Comparison of ENCODE assay signal across 28 mouse cellular contexts in the genomic region with DNA sequence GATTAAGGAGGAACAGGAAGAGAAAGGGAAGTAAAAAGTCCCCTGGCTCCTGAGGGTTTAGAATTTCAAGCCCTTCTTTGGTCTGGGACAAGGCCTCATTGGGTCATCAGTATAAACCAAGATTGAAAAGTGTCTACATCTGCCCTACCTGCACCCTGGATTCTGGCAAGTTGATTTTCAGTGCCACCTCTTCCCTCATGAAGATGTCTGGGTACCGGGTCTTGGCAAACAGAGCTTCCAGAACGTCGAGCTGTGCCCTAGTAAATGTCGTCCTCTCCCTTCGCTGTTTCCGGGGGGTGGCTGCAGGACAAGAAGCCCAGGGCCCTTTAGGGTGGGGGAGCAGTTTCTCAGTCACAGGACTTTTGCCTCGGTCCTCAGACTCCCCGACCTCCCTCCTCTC. TPM values are rescaled to one million over a fixed set of nuclear protein-coding genes. Genes with fewer than 3 reads are reported as not detected.
A peak's percentile ranks its signal among the peaks of the same experiment; 100 is the strongest.
DNase-seq lines count a peak whose midpoint lies in the region; ATAC-seq and TF ChIP-seq lines count a peak whose summit lies in the region.
"Had no signal": no experiment of that assay in that cellular context is flagged by ENCODE, and none has a peak within 500 bp of the region (broad histone marks: within the 10 kb centered on the region; RNA-seq: fewer than 3 reads in every experiment).

No protein-coding gene starts in this region.

- no peak for TF ChIP-seq CTCF in forebrain, postnatal 0 days (IDR thresholded peaks at IDR 0.05; ENCODE audit: low read depth)
- no peak for TF ChIP-seq CTCF in ES-Bruce4 (IDR thresholded peaks at IDR 0.05; ENCODE audit: low read depth, low read length)

- H3K9me3 ChIP-seq in forebrain, embryonic 10.5 days, result no peaks in the 10 kb centered on the region
- no peaks in the 10 kb centered on the region for H3K9me3 ChIP-seq in forebrain, postnatal 0 days (ENCODE audit: low read length)
- H3K9me3 ChIP-seq in ES-Bruce4 (replicated peaks; ENCODE audit: control insufficient read depth, insufficient read depth, low read length, poor library complexity, severe bottlenecking), result no peaks in the 10 kb centered on the region
- no peaks in the 10 kb centered on the region for H3K9me3 ChIP-seq in embryonic facial prominence, embryonic 14.5 days (ENCODE audit: control insufficient read depth, low read length)
- no peaks in the 10 kb centered on the region for H3K9me3 ChIP-seq in midbrain, embryonic 14.5 days (ENCODE audit: control insufficient read depth, low read length)
- H3K9me3 ChIP-seq: heart, embryonic 13.5 days; limb, embryonic 10.5 days had no signal

- H3K9ac ChIP-seq in forebrain, postnatal 0 days, result no peak overlapping the region
- H3K9ac ChIP-seq in ES-Bruce4 (ENCODE audit: low read depth, poor library complexity, severe bottlenecking), result no peak overlapping the region
- H3K9ac ChIP-seq in embryonic facial prominence, embryonic 14.5 days (ENCODE audit: low read depth, low read length), result no peak overlapping the region
- peak overlapping the region; percentile 95 for H3K9ac ChIP-seq in midbrain, embryonic 14.5 days (replicated peaks; ENCODE audit: low read length)
- H3K9ac ChIP-seq: heart, embryonic 13.5 days; liver, postnatal 0 days had no signal

- peak overlapping the region; percentile 95 for H3K27ac ChIP-seq in forebrain, embryonic 10.5 days
- no peak overlapping the region for H3K27ac ChIP-seq in forebrain, postnatal 0 days (ENCODE audit: low read depth, low read length)
- H3K27ac ChIP-seq in ES-Bruce4 (ENCODE audit: insufficient read depth, low read length), result no peak overlapping the region
- no peak overlapping the region for H3K27ac ChIP-seq in embryonic facial prominence, embryonic 14.5 days (replicated peaks; ENCODE audit: low read depth, low read length)
- H3K27ac ChIP-seq in midbrain, embryonic 14.5 days (replicated peaks; ENCODE audit: low read depth, low read length), result peak overlapping the region; percentile 82
- H3K27ac ChIP-seq: heart, embryonic 13.5 days; left cerebral cortex, adult 2 months; limb, embryonic 10.5 days had no signal

- WGBS in forebrain, embryonic 10.5 days, result 38% methylated on average over 8 of the region's 8 CpGs
- WGBS in forebrain, postnatal 0 days, result 35% methylated on average over 8 of the region's 8 CpGs
- 26% methylated on average over 8 of the region's 8 CpGs for WGBS in embryonic facial prominence, embryonic 14.5 days
- WGBS in midbrain, embryonic 14.5 days, result 3% methylated on average over 8 of the region's 8 CpGs

- no peak overlapping the region for H3K4me2 ChIP-seq in forebrain, postnatal 0 days (ENCODE audit: low read depth)
- H3K4me2 ChIP-seq in embryonic facial prominence, embryonic 14.5 days (ENCODE audit: low read depth, low read length), result no peak overlapping the region
- peak overlapping the region; percentile 86 for H3K4me2 ChIP-seq in midbrain, embryonic 14.5 days (ENCODE audit: low read length)
- H3K4me2 ChIP-seq: heart, embryonic 13.5 days had no signal

- DNase-seq in forebrain, embryonic 10.5 days (ENCODE audit: extremely low spot score, low spot score), result peak; percentile 23
- no peak for DNase-seq in forebrain, postnatal 0 days
- DNase-seq in embryonic facial prominence, embryonic 14.5 days (ENCODE audit: low spot score), result no peak
- peak; percentile 29 for DNase-seq in midbrain, embryonic 14.5 days
- DNase-seq in adrenal gland, postnatal 4 days (ENCODE audit: low spot score in 2 of 2), result no peak
- DNase-seq in layer of hippocampus, adult 9-10 months (ENCODE audit: low spot score), result no peak
- DNase-seq in lung, postnatal 36 days, result no peak
- DNase-seq: adrenal gland, adult 2 months; cerebellum, adult 11 months; gastrocnemius, postnatal 10 days; heart, adult 18-20 months; kidney, adult 18-20 months; kidney, postnatal 10 days; liver, postnatal 0 days; lung, postnatal 14 days; right cerebral cortex, postnatal 14 days; spleen, adult 18-20 months; thymus, postnatal 25 days had no signal

- peak overlapping the region; percentile 69 for H3K4me3 ChIP-seq in forebrain, embryonic 10.5 days
- no peak overlapping the region for H3K4me3 ChIP-seq in forebrain, postnatal 0 days (ENCODE audit: low read depth, low read length)
- H3K4me3 ChIP-seq in ES-Bruce4 (ENCODE audit: low read depth, low read length), result peak overlapping the region; percentile 3; the same call in 1 of the 2 replicates
- peak overlapping the region; percentile 6; the same call in 1 of the 2 replicates for H3K4me3 ChIP-seq in embryonic facial prominence, embryonic 14.5 days (ENCODE audit: low read depth, low read length)
- H3K4me3 ChIP-seq in midbrain, embryonic 14.5 days (replicated peaks; ENCODE audit: low read depth, low read length), result peak overlapping the region; percentile 58
- H3K4me3 ChIP-seq: heart, embryonic 13.5 days; left cerebral cortex, adult 2 months; limb, embryonic 10.5 days; megakaryocyte, embryonic 14.5 days; myocyte had no signal

- no peak for TF ChIP-seq EP300 in ES-Bruce4 (IDR thresholded peaks at IDR 0.05; ENCODE audit: insufficient read depth, low read depth, low read length)

- no peak for TF ChIP-seq POLR2A in ES-Bruce4 (IDR thresholded peaks at IDR 0.05; ENCODE audit: insufficient read depth, low read length)

- peaks cover 53% of the 10 kb centered on the region for H3K36me3 ChIP-seq in forebrain, embryonic 10.5 days (replicated peaks)
- H3K36me3 ChIP-seq in forebrain, postnatal 0 days (ENCODE audit: insufficient read depth), result no peaks in the 10 kb centered on the region
- H3K36me3 ChIP-seq in ES-Bruce4 (ENCODE audit: control insufficient read depth, insufficient read depth, low read length, poor library complexity, severe bottlenecking), result no peaks in the 10 kb centered on the region
- no peaks in the 10 kb centered on the region for H3K36me3 ChIP-seq in embryonic facial prominence, embryonic 14.5 days (ENCODE audit: control insufficient read depth, insufficient read depth, low read length)
- peaks cover 21% of the 10 kb centered on the region for H3K36me3 ChIP-seq in midbrain, embryonic 14.5 days (ENCODE audit: control insufficient read depth, insufficient read depth, low read length)
- H3K36me3 ChIP-seq: heart, embryonic 13.5 days; limb, embryonic 10.5 days had no signal

- peaks cover 93% of the 10 kb centered on the region for H3K4me1 ChIP-seq in forebrain, embryonic 10.5 days
- no peaks in the 10 kb centered on the region for H3K4me1 ChIP-seq in forebrain, postnatal 0 days (ENCODE audit: insufficient read depth)
- H3K4me1 ChIP-seq in ES-Bruce4 (ENCODE audit: control insufficient read depth, insufficient read depth, low read length), result no peaks in the 10 kb centered on the region
- H3K4me1 ChIP-seq in embryonic facial prominence, embryonic 14.5 days (ENCODE audit: control insufficient read depth, insufficient read depth, low read length), result no peaks in the 10 kb centered on the region
- H3K4me1 ChIP-seq in midbrain, embryonic 14.5 days (ENCODE audit: control insufficient read depth, insufficient read depth, low read length), result peaks cover 13% of the 10 kb centered on the region; the same call in 1 of the 2 replicates

- peaks cover 94% of the 10 kb centered on the region for H3K27me3 ChIP-seq in forebrain, embryonic 10.5 days (ENCODE audit: poor library complexity, severe bottlenecking)
- H3K27me3 ChIP-seq in forebrain, postnatal 0 days (ENCODE audit: insufficient read depth, low read length), result peaks cover 74% of the 10 kb centered on the region
- H3K27me3 ChIP-seq in ES-Bruce4 (ENCODE audit: control insufficient read depth, insufficient read depth, low read length, poor library complexity, severe bottlenecking), result peaks cover 21% of the 10 kb centered on the region
- H3K27me3 ChIP-seq in embryonic facial prominence, embryonic 14.5 days (replicated peaks; ENCODE audit: control insufficient read depth, insufficient read depth, low read length), result peaks cover 98% of the 10 kb centered on the region
- peaks cover 25% of the 10 kb centered on the region for H3K27me3 ChIP-seq in midbrain, embryonic 14.5 days (ENCODE audit: control insufficient read depth, insufficient read depth, low read length)

- no peak for ATAC-seq in forebrain, postnatal 0 days
- ATAC-seq in embryonic facial prominence, embryonic 14.5 days (ENCODE audit: low read depth), result no peak
- ATAC-seq in midbrain, embryonic 14.5 days (ENCODE audit: low FRiP score, low TSS enrichment), result no peak
- ATAC-seq: CD4-positive, CD25-positive, alpha-beta regulatory T cell, adult 4 months; liver, postnatal 0 days had no signal

RNA-seq across cellular contexts. Expression of a gene that starts 12.5 kb away (rescaled TPM):
- 59.1 and 68.9 TPM in 2 replicates for polyA plus RNA-seq in forebrain, embryonic 10.5 days (2016; fragmentation: Nextera tagmentation; extraction: Ambion mirVana)
- total RNA-seq in forebrain, postnatal 0 days (2014; rRNA removed), result 11.6 and 15.0 TPM in 2 replicates
- polyA plus RNA-seq in forebrain, postnatal 0 days (2015; fragmentation: Nextera tagmentation; extraction: Ambion mirVana), result 7.2 and 12.9 TPM in 2 replicates
- 45.0 and 51.6 TPM in 2 replicates for polyA plus RNA-seq in ES-Bruce4 (2011; ENCODE audit: insufficient read depth, insufficient read length, low read depth, missing spikeins)
- polyA plus RNA-seq in embryonic facial prominence, embryonic 14.5 days (2014; fragmentation: Nextera tagmentation; extraction: Ambion mirVana), result 5.5 and 5.7 TPM in 2 replicates
- 103 and 129 TPM in 2 replicates for polyA plus RNA-seq in midbrain, embryonic 14.5 days (2014; fragmentation: Nextera tagmentation; extraction: Ambion mirVana)
- total RNA-seq in adrenal gland, postnatal 4 days (2021), result not detected
- total RNA-seq: adrenal gland, adult 2 months; gastrocnemius, postnatal 10 days; heart, adult 18-20 months; heart, postnatal 25 days; liver, adult 2 months had no signal
- polyA plus RNA-seq: adrenal gland, adult 2 months; CD4-positive, CD25-positive, alpha-beta regulatory T cell, adult 4 months; heart, embryonic 13.5 days; limb, embryonic 10.5 days; liver, adult 2 months; liver, postnatal 0 days; myocyte; neural tube, embryonic 14.5 days had no signal

Comparison
In these comparisons a context has a peak if more than half of its experiments do, and no peak if none do; other contexts are left out.
1. DNase-seq: peak in forebrain, embryonic 10.5 days (single experiment) and midbrain, embryonic 14.5 days (single experiment); none in forebrain, postnatal 0 days (single experiment), embryonic facial prominence, embryonic 14.5 days (single experiment), adrenal gland, postnatal 4 days (0 of 2), layer of hippocampus, adult 9-10 months (single experiment) and lung, postnatal 36 days (single experiment).
2. H3K27ac ChIP-seq: peak in forebrain, embryonic 10.5 days (single experiment) and midbrain, embryonic 14.5 days (single experiment); none in forebrain, postnatal 0 days (single experiment), ES-Bruce4 (single experiment) and embryonic facial prominence, embryonic 14.5 days (single experiment).